Mouse (Mus musculus) frontal cortex, postnatal 14 days (tissue): ENCODE results near the gene Laptm5.
A peak's percentile ranks its signal among the peaks of the same experiment; 100 is the strongest.

Experiments
- DNase-seq, 2 experiments: peaks; one replicate each; pipeline ENCODE4 v3.0.0; 2022; ENCODE audit warnings: low spot score in 2 of 2

Gene Laptm5

DNA sequence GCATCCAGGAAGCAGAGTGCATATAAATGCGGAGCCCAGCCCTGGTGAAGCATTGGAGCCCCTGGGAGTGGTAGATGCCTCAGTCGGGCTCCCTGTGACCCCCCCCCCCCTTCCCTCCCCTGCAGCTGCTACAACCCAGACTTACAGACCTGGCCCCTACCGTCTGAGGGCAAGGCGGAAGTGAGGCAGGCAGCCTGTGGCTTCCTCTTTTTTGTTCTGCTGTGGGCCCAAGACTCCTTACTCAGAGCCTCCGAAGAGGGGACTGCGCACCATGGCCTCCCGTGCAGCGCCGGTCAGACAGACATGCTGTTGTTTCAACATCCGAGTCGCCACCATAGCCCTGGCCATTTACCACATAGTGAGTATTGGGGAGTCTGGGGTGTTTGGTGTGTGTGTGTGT is at the start of gene Laptm5:
Gene Laptm5 (plus strand): TSS at position 49 of the 400 bp plus-strand sequence.
- no peak for DNase-seq

DNA sequence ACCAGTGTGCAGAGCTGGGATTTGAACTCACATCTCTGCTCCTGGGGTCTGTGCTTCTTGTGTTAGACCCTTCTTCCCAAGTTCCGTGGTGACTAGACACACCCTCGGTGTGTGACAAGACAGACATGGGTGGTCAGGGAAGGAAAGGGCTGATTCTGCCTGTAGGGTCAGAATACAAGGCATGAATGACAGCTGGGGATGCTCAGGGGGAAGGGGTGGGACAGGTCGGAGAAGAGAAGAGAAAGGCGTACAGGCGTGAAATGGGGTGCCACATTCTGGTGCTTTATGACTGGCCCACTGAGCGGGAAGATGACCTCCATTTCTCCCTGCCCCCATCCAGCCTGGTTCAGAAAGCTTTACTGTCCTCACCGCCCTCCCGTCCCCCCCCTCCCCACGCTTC is 47.5 kb upstream of the Laptm5 start:
- DNase-seq = no peak

DNA sequence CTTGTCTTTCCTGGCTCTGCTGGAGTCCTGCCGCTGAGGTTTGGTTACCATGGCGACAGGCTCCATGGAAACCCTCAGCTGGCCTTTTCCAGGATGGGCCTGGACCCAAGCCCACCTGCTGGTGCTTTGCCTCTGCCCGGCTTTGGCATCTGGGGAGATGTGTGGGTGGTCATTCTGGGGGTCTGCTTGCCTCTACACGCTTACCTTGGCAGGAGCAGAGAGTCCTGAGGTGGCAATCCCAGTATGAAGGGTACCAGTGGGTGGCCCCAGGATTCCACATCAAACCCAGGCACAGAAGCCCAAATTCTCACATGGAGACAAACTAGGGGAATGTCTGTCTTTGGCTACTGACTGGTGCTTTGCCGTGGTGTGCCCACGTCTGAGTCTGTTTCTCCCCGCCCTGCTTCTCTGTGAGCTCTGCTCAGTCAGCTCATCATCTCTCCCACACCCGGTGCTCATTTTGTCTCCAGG is 47.0 kb upstream of the Laptm5 start:
- DNase-seq = peak; percentile 82 to 86

DNA sequence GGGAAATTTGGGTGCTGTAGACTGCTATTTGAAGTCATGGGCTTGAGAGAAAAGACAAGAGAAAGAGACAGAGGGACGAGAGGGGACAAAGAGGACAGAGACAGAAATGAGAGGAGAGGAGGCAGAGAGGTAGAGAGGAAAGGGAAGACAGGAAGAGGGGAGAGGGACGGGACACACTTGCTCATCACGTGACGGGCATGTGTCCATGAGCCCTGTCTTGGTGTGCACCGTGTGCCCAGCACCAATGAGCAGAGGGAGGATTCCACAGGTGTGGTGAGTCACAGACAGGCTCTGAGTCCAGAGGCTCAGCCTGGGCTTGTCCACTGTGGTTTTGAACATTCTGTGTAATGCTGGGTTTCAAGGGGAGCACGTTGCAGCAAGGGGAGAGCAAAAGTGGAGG is 45.0 kb upstream of the Laptm5 start:
- no peak for DNase-seq

DNA sequence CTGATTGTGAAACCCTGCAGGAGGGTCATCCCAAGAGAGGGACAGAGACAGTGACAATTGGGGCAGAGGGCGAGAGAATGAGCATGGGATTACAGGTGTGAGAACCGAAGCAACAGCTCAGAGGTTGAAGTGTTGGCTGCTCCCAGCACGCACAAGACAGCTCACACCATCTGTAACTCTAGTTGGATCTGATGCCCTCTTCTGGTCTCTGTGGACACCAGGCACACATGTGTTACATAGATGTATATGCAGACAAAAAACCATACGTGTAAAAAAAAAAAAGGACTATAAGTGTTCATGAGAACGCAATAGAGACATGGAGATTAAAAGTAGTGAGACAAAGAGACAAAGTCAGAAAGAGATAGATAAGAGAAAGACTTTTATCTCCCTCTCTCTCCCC is 44.1 kb upstream of the Laptm5 start:
- no peak for DNase-seq

DNA sequence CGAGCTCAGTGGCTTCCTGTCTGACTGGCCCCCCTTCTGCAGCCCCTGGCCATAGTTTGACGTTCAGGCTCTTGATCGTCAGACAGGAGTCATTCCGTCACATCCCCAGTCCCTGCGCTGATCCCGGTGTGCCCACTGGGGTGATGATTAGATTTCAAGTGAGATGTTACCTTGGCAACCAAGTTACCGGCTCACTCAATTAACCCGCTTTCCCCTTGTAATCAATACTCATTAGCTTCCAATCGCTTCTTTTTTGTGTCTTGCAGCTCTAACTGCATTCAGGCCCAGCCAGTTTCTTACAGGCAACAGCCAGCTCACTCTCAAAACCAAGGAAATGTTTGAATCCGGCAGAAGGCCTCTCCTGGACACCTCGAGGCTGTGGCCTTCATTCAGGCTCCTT is 40.5 kb upstream of the Laptm5 start:
- no peak for DNase-seq

DNA sequence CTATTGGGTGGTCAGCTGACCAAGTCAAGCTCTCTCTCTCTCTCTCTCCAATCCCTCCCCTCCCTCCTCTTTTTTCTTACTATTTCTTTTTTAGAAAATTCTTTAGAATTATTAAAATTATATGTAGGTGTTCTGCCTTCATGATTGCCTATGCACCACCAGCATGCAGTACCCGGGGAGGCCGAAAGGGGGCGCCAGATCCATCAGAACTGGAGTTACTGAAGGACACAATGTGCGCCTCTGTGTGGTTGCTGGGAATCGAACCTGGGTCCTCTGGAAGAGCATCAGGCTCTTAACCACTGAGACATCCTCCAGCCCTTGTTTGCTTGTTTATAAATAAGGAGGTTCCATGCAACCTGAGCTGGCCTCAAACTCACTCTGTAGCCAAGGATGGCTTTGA is 39.5 kb upstream of the Laptm5 start:
- DNase-seq = no peak

DNA sequence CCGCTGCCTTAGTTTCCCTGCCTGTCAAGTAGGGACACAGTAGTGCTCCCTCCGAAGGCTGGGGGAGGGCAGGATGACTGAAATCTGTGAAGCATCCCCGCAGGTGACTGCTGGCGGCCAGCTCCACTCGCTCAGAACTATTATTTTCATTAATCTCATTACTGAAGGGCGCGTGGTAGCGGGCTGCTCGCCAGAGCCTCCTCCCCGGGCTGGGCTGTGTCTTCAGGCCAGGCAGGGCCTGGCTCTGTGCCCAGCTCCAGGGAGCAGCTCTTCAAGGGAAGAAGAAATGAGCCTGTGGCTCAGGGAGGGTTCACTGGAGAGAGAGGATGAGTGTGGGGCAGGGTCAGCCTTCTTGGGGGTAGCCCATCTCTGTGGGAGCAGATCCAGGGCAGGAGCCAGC is 38.3 kb upstream of the Laptm5 start:
- DNase-seq = no peak

DNA sequence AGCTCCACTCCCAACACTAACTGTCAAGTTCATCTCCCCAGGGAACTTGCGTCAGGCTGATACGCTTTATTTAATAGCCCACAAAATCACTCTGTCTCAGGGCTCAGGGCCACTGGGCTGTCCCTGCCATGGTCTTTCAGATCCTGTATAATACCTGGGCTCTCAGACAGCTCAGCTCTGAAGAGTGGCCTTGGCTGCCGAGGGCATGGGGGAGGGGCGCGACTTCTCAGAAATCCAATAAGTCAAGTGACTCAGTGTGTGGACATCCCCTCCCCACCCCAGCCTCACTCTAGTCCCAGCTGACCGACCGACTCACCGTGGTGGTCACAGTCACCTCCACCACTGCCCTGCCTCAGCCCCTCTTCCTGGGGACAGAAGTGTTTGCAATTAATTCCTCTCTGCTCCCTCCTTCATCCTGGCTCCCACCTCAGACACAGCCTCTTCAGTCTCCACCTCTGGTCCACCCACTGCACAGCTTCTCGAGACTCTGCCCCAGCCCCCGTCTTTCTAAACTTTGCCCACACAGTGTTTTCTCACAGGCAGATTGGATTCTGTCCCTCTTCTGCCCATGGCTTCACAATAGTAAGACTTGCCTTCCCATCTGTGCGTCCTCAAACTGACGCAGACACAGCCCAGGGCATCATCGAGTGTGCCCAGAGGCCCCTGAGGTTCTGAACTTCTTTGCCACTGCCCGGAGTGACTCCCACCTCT is 36.8 kb upstream of the Laptm5 start:
- DNase-seq = no peak

DNA sequence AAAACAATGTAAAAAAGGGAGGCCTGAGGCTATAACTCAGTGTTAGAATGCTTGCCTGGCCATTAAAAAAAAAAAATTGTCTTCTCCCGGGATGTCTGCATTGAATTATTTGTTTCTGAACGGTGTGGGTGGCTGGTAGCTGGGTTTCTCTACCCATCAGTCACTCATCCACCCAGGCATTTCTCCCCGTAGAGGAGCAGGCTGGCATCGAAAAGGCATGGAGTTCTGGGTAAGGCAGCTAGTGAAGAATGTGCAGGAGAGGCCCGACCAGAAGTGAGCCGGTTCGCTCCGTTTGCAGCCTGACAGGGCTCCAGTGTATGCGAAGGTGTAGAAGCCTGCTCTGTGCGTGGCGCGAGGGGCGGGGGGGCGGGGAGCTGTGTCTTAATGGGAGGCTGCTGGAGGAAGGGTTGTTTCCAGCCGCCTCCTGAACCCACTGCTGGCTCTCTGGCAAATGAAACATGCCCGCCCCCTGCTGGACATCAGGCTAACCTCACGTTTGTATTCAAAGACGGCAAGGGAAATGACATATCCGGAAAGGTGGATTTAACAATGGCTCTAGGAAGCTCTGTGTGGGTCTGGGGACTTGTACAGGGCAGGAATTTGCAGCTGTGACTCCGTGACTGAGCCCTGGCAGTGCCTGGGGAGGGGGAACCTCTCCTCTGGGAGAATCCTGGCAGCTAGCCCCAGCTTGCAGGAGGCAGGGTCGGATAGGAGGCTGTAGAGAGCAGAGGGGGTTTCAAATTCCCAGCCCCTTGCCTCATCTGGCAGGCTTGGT is 34.5 kb upstream of the Laptm5 start:
- peak; percentile 80 to 91 for DNase-seq

DNA sequence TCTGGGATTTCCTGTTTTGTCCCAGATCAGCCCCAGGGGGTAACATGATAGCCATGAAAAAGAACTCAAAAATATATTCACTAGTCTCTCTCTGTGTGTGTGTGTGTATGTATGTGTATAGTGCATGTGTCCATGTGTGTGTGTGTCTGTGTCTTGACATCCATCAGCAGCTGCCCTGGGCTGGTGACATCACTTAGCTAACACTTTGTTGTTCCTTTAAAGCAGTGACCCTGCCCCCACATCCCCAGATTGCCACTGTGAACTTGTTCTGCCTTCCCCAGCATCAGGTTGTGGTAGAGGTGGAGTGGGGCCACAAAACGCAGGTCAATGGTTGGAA is 33.9 kb upstream of the Laptm5 start:
- DNase-seq = no peak

DNA sequence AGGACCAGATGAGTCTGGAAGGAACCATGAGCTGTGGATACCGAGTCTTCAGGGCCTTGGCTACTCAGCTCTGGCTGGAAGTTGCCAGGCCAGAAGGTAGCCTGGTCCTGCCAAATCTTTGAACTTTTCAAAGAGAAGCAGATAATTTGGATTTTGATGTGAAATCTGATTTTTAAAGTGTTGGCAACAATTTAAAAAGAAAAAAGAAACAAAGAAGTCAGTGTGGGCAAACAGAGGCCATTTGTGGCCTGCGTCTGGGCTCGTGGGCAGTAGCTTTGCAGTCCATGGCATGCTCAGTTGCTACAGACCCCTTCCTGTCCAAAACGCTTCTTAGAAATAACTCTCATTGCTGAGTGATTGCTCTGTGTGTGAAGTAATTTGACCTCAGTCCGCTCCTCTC is 31.6 kb upstream of the Laptm5 start:
- DNase-seq = no peak

DNA sequence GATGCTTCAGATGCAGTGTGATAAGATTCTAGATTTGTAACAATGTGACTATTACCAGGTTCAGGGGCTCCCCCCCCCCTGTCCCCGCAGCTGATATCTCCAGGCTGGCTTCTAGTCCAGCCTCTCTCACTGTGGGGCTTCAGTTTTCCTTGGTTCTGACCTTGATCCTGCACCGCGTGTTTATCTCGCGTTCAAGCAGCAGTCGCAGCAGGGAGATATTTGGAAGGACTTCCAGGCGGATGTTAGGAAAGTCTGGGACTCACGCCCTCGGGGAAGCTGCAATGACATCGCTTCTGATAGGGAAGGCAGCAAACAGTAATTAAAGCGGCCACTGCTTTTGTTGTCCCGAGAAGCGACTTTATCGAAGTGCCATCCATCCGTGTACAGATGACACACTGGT is 30.2 kb upstream of the Laptm5 start:
- no peak for DNase-seq

DNA sequence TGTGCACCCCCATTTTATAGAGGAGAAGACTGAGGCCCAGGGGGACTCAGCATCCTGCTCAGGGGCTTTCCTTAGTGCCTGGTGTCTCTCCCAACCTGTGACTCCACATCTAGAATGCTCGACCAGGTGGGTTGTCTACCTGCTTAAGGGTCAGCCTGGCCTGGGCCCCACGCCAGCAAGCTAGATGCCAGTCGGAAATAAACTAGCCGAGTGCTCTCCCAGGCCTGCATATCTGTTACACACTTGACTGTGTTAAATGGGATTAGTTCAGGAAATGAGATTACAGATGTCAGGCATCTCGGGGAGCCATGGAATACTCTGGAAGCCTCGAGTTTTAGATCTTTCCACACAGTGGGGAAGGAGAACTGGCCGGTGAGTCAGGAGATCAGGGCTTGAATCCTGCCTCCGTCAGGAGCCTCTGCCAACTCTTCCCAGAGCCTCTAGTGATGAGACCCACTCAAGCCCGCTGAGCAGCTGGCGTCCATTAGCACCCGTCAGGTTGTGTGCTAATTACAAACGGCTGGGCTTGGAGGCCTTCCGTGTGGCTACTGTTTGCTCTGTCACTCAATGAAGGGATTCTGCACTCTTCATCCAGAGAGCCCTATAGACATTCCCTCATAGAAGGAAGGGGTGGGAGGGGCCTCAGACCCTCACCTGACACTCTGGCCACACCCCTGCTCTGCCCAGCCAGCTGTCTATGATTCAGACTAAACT is 28.9 kb upstream of the Laptm5 start:
- DNase-seq = no peak

DNA sequence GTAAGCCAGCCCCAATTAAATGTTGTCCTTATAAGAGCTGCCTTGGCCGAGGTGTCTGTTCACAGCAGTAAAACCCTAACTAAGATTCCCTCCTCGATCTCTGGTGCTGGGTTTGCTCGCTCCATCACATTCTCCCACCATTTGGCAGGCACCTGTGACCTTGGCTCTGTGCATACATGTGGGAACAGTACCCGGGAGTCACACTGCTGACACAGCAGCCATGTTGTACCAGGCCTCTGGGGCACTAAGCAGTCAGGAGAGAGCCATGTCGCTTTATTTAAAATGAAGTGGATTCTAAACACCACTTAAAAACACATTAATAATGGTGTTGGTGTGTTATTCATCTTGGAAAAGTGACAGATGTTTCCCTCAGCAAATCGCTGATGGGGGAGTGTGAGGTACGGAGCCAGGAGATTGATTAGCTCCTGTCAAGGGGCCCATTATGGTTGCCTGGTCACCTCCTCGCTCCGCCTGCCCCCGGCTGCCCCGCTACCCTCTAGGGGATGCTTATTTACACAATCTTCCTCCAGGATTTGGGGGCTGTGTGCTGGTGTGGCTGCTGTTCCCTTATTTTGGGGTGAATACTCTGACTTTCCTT is 25.7 kb upstream of the Laptm5 start:
- no peak for DNase-seq

DNA sequence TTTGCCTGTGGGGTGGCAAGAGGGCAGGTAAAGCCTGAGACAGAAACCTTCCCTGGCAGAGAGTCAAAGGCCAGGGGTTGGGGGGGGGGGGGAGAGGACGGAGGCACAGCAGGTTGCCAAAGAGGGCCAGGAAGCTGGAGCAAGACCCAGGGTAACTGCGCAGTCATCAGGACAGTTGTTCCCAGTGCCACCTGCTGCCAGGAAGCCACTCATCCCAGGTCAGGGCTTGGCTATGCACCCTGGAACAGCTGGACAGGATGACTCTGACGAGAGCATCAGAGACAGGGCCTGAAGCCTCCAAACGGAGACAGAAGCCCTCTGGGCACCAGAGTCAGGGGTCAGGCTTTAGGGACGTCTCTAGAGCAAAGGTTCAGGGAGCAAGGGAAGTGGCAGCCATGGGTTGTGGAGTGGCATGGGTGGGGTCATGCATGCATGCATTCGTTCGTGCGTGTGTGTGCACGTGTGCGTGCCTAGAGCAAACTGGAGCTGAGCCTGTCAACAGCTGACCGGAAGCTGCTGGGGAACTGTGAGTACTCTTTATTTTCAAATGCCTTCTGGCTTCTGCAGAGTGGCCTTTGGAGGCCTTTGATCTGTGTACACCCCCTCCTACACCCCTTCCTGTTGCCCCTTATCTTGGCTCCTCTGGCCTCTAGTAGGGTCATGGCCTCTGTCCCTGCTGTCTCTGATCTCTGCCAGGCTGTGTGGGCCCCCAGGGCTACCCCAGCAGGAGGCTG is 23.0 kb upstream of the Laptm5 start:
- no peak for DNase-seq

DNA sequence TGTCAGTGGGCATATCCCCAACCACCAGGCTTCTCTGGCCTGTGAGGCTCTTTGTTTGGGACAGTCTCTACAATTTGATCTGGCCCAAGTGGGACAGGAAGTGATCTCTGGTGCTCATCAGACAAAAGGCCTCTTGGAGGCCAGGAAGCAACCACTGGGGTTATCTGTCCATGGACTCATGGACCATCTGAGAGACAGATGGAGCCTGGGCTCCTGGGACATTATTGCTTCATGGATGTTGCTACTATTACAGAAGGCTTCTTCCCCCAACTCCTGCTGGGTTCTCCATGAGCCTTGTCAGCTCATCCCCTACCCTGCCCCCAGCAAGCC is 22.4 kb upstream of the Laptm5 start:
- no peak for DNase-seq

DNA sequence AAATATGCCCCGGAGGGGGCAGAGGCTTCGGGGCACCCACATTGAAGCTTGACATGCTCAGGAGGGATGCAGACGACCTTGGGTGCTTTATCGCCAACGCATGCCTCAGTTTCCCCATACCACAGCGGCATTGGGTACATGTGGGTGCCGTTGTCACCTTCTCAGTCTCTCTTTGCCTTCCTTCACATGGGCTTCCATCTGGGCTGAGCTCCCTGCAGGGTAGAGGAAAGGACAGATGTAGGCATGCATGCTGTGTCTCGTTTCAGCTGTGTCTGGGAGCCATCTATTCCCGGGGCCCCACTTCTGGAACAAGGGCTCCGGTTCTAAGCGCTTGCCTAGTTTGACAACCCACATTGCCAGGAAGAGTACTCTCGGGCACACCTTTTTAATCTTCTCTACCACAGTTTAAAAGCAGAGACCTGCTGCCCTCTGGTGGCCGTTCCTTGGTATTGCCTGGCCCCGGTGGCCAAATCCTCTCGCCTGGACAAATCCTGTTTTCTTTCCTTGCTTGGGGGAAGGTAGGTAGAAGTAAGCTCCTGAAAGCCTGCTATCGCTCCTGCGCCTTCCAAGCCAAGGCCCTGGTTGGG is 20.8 kb upstream of the Laptm5 start:
- peak; percentile 62 to 83 for DNase-seq

DNA sequence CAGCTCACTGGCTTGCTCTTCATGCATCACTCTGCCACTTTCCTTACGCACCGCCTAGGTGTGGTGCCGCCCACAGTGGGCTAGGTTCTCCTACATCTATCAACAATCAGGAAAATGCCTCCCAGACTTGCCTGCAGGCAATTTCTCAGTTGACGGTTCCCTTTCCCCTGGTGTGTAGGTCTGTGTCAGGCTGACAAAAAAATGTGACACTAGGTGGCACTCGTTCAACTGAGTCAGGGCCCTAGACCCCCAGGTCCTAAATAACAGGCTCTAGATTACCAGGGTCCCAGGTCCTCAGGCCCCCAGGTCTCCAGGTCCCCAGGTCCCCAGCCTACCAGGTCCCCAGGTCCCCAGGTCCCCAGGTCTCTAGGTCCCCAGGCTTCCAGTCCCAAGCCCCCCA is 19.2 kb upstream of the Laptm5 start:
- no peak for DNase-seq

DNA sequence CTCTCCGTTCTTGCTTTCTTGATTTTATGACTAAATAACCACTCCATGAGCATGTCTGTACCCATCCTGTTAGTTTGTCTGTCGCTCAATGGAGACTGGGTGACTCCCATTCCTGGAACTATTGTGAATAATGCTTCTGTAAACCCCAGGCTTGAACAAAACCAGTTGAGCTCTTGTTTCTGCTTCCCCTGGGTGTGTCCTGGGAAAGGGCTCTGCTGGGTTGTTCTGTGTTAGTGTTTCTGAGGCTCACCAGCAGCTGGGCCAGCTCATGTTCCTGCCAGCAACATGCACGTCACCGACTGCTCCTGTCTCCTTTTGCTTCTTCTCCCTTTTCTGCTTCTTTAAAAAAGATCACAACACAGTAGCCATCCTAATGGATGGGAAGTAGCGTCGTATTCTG is 17.2 kb upstream of the Laptm5 start:
- DNase-seq = no peak

DNA sequence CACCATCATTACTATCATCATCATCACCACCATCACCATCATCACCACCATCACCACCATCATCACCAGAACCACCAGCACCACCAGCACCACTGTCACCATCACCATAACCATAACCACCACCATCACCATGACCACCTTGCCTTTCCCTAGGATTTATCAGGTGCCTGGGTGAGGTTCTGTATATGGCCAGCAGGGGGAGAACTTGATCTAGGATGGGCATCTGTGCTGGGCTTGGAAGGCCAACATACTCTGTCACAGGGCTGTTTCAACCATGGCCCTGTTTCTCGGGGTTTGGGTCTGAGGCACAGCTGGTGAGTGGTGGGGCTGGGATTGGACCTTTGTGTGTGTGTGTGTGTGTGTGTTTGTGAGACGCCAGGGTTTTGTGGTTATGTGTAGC is 16.6 kb upstream of the Laptm5 start:
- peak in 1 of 2 experiments; percentile 53 for DNase-seq

DNA sequence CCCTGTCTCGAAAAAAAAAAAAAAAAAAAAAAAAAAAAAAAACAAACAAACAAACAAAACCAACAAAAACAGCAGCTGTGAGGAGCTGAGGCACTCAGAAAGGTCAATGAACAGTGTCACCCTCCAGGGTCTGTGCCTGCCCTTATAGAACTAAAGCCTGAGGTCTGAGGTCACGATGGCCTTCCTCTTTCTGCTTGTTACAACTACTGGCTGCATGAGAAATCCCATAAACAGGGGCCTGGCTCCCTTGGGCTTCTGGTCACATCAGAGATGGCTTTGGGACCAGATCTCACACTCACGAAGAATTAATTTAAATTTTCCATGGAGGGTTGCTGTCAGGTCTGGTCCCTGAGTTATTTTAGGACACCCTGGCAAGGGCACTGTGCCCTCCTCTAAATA is 13.5 kb upstream of the Laptm5 start:
- DNase-seq = no peak
